Mouse (Mus musculus): ENCODE measurements around the gene Mthfr.
A peak's percentile ranks its signal among the peaks of the same experiment; 100 is the strongest.
"Not testable (repeated sequence)": the region's sequence is repeated elsewhere in the genome, so short reads cannot be mapped to it uniquely, and the experiment has no call there.

The Mthfr gene

DNA sequence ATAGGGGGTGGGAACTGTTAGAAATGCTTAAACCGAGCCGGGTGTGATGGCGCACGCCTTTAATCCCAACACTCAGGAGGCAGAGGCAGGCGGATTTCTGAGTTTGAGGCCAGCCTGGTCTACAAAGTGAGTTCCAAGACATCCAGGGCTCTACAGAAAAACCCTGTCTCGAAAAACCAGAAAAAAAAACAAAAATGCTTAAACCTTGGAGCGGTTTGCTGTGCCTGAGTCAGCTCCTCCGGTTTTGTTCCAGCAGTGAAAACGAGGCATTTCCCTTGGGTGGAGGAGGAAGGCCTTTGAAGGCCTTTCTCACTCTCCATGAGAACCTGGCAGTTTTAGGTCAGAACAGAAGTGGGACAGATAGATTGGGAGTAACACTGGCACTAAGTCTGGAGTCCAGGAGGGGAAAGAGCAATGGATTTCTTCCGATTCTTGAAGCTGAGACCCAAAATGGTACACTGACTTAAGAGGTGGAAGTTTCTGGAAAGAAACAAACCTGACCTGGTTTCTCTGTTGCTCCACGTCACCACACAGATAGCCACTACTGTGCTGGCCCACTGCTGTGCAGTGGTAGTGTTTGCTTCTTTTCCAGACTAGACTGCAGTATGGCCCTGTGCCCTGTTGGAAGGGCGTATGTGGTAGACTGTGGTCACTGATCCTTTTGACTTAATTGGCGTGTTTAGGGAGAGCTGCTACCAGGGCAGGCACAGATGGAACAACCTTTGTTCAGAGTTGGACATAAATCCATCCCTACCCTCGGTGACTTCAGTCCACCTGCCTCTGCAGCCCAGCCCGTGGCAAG is 1.4 kb downstream of the Mthfr start:
- DNase-seq (ENCODE audit: low spot score) = no peak

DNA sequence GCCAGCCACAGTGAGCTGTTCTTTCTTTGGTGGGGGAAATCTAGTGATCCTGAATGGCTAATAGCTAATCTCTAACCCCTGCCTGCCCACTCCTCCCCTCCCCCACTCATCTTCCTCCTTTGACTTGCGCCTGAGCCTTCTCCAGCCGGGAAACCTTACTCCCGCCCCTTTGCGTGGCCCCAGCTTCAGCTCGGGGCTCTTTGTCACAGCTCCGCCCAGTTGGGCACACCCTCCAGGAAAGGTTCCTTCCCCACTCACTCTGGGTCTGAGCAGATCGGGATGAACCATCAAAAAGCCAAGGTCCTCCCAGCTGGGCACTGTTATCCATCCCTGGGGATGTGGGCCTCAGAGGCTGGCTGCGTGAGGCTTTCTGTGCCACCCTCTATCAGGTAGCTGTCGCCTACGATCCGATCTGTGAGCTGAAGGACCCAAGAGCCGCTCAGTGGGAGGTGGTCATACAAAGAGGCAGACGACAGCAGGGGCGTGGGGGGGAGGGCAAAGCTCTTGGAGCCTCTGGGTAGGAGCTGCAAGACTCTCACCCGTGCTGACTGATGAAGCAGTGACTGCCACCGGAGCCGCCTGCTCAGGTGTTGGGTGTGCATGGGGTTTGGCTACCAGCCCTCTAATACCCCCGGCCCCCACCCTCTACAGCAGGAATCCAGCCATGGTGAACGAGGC is 2.2 kb downstream of the Mthfr start:
- DNase-seq (ENCODE audit: low spot score) = peak; percentile 91

DNA sequence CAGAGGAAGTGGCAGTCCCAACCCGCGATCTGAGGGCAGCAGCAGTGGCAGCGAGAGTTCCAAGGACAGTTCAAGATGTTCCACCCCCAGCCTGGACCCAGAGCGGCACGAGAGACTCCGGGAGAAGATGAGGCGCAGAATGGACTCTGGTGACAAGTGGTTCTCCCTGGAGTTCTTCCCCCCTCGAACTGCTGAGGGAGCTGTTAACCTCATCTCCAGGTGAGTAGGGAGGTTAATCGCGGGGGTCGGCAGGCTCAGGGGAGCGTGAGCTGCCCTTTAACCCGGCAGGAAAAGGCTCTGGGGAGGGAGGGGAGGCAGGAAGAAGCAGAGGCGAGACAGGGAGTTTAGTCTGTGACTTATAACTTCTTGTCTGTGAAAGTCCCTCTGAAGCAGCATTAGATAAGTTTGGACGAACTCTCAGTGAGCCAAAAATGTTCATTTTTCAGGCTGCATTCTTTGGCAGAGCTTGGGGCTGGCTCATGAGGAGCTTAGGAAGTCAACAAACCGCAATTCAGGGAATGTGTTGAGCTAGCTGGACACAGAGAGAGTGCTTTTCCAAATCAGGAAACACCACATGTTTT is 2.8 kb downstream of the Mthfr start:
- DNase-seq (ENCODE audit: low spot score) = peak; percentile 62

DNA sequence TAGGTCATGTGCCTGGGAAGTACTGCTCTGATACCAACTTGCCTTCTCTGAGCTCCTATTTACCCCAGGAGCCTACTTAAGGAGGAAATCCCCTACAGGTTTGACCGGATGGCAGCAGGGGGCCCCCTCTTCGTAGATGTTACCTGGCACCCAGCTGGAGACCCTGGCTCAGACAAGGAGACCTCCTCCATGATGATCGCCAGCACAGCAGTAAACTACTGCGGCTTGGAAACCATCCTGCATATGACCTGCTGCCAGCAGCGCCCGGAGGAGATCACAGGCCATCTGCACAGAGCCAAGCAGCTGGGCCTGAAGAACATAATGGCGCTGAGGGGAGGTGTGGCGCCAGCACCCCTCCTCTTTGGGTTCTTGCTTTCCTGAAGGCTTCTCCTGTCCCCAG is 4.5 kb downstream of the Mthfr start:
- DNase-seq (ENCODE audit: low spot score) = not testable (repeated sequence)

DNA sequence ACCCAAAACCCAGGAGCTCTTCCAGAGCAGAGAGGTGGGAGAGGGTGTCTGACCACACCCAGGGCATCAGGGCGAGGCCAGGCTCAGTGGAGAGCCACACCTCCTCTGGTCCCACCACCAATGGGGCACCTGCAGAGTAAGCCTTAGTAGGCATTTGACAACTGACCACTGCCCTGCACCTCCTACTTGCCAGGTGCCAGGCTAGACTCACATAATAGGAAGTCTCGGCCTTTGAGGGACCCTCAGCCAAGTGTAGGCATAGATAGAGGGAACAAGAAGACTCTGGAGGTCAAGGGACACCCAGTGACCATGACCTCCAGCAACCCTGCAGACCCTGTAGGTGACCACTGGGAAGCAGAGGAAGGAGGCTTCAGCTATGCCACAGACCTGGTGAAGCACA is 5.2 kb downstream of the Mthfr start:
- DNase-seq (ENCODE audit: low spot score) = no peak

DNA sequence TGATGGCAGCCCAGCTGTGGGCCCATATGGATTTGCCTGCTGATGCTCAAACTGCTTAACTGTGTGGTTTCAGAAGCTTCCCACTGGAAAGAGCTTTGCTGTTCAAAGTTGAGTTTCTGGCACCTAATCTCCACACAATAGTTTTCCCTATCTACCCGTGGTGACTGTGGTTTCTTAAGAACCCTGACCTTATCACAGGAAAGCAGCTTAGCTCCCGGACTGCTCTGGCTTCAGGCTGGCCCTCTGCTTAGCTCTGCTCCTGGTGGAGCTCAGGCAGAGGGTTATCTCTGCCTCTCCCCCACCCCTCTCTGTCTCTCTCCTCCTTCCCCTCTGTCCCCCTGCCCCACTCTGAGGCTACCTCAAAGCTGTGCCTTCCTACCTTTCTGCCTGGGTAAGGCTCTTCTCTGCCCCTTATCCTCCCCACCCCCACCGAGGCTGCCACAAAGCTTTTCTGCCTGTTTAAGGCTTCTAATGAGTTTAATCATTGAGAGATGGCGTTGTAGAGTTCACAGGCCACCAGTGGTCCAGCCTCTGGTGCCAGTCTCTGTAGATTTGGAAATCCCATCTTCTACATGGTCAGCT is 7.7 kb downstream of the Mthfr start:
- peak; percentile 43 for DNase-seq (ENCODE audit: low spot score)

DNA sequence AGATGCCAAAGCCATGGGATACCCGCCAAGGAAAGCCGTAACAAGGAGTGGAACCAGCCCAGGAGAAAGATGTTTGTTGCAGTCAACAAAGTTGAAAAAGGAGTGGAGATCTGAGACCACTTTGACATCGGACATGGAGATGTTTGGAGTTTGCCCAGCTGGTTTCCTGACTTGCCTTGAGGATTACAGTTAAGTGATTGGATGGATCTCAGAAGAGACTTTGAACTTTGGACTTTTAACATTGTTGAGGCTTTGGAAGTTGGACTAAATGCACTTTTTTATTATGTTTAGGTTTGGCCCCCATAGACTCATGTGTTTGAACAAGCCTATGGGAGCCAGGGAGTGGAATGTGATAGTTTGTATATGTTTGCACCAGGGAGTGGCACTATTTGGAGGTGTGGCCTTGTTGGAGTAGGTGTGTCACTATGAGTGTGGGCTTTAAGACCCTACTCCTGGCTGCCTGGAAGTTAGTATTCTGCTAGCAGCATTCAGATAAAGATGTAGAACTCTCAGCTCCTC is 11.6 kb downstream of the Mthfr start:
- peak; percentile 43 for DNase-seq (ENCODE audit: low spot score)

DNA sequence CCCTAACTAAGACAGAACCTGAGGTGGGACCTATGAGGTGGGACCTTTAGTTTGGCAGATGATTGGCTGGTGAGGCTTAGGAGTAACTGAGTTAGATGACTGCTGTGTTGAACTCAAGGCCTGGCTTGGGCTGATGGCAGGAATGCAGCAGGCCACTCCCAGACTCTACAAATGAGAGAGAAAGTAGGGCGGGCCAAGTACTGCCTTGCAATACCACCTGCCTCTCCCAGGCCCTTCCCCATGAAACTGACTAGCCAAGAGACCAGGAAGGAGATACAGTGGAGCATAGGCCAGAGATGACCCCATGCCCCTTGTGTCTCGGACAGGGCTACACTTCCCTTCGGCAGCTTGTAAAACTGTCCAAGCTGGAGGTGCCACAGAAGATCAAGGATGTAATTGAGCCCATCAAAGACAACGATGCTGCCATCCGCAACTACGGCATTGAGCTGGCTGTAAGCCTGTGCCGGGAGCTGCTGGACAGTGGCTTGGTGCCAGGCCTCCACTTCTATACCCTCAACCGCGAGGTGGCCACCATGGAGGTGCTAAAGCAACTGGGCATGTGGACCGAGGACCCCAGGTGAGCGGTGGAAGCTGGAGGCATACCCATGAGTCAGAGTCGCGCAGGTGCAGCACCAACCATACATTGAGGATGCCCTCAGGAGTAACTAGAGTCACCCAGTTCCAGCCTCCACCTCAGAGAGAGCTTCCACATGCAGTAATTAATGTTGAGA is 12.3 kb downstream of the Mthfr start:
- no peak for DNase-seq (ENCODE audit: low spot score)

DNA sequence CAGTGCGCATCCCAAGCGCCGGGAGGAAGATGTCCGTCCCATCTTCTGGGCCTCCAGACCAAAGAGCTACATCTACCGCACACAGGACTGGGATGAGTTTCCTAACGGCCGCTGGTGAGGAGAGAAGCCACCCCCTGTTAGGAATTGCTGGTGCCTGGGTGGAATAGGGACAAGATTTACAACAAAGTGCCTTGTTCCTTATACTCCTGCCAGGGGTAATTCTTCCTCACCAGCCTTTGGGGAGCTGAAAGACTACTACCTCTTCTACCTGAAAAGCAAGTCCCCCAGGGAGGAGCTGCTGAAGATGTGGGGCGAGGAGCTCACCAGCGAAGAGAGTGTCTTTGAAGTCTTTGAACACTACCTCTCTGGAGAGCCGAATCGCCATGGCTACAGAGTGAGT is 13.0 kb downstream of the Mthfr start:
- no peak for DNase-seq (ENCODE audit: low spot score)

DNA sequence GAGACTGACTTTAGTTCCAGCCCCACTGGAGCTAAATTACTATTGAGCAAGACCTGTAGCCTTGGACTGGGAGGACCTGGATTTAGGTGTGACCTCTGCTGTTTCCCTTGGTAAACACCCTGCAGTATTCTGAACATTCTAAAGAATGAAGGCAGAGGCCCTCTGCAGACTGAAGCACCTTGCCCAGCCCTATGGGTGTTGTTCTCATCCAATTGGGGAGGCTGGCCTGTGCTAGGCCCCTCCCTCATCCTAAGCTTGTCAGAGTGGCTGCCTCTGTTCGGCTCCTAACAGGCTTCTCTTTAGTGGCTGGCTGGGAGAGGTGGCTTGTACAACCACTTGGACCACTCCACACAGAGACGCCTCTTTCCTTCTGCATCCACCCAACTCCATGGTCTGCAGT is 14.1 kb downstream of the Mthfr start:
- DNase-seq (ENCODE audit: low spot score) = no peak

DNA sequence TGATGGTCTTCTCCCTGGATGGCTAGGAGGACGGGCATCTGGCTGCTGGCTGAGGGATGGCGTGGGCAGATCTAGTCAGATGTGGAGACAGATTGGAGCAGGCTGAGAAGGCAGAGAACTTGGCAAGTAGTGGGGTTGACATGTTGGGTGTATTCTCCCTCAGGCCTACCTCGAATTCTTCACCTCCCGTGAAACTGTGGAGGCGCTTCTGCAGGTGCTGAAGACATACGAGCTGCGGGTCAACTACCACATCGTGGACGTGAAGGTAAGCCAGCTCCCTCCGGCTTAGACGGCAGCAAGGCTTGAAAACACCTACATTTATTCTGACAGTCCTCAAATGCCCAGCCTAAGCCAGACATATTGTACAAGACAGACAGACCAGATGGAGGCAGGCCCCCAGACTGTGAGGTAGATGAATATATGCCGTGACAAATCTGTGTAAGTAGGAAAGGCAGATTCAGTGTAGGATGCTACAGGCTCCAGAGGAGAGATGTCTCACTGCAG is 14.6 kb downstream of the Mthfr start:
- no peak for DNase-seq (ENCODE audit: low spot score)

DNA sequence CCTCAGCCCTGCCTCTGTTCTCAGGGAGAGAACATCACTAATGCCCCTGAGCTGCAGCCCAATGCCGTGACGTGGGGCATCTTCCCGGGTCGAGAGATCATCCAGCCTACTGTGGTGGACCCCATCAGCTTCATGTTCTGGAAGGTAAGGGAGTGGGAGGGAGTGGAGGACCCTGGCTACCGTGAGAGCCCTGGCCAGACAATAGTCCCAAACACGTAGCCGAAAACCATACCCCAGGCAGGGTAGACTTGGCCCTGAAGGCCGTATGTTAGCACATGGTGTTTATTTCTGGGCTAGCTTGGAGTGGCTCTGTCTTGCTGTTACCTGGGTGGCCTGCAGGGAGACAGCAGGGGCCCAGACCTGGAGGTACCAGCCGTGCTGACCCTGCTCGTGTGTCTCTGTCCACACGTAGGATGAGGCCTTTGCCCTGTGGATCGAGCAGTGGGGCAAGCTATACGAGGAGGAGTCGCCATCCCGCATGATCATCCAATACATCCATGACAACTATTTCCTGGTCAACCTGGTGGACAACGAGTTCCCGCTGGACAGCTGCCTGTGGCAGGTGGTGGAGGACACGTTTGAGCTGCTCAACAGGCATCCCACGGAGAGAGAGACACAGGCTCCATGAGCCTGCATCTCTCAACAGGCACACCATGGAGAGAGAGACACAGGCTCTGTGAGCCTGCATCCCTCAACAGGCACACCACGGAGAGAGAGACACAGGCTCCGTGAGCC is 16.3 kb downstream of the Mthfr start:
- no peak for DNase-seq (ENCODE audit: low spot score)

DNA sequence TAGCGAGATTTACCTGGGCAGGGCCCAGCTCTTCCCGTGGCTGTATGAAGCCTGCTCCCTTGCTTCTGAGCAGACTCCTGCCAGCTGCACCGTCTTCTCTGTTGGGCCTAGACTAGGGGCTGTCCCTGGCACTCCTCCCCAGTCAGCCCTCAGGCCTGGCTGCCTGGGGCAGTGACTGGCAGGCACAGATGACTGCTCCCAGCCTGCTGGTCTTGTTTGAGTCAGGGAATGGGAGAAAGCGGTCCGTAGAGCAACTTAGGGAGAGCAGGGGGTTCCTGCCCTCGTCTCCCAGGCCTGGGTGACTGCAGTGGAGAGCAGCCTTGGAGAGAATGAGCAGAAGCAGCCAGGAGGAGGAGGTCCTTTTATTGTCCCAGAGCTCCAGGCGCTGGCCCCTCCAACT is 17.4 kb downstream of the Mthfr start:
- DNase-seq (ENCODE audit: low spot score) = no peak

DNA sequence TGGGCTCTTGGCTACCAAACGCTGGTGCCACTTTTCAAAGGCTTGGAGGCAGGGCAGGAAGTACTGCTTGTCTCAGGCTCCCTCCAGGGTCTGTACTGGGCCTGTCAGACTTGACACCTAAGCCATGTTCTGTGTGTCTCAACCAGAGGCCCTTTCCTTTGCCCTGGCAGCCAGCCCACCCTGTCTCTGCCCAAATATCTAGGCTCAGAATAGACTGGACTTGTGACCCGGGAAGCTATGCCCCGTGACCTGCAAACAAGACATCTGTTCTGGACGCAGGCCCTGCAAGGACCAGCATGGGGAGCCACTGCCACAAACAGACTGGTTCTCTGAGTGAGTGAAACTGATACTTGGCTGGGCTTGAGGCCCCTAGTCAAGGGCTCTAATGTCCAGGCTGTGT is 17.9 kb downstream of the Mthfr start:
- DNase-seq (ENCODE audit: low spot score) = no peak

DNA sequence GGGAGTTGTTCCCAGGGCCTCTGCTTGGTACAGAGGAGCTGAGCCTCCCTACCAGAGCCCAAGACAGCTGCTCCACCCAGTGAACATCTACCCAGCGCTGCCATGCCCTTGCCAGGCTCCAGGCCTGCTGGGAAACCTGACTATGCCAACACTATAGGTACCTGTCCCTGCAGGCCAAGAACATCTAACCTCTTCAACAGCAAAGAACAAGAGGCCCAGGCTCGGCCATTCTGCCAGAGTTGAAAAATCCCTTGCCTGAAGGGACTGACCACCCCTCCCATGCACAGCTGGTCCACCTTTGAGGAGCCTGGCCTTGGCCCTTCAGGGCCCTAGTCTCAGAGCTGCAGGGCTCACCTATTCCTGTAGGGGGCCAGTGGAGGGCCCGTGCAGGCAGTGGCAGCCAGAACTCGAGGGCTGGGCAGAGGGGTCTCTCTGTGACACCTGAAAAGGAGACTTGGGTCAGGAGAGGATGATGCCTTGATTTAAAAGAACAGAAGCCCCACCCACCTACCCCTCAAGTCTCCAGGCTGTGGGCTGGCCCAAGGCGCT is 18.9 kb downstream of the Mthfr start:
- no peak for DNase-seq (ENCODE audit: low spot score)

DNA sequence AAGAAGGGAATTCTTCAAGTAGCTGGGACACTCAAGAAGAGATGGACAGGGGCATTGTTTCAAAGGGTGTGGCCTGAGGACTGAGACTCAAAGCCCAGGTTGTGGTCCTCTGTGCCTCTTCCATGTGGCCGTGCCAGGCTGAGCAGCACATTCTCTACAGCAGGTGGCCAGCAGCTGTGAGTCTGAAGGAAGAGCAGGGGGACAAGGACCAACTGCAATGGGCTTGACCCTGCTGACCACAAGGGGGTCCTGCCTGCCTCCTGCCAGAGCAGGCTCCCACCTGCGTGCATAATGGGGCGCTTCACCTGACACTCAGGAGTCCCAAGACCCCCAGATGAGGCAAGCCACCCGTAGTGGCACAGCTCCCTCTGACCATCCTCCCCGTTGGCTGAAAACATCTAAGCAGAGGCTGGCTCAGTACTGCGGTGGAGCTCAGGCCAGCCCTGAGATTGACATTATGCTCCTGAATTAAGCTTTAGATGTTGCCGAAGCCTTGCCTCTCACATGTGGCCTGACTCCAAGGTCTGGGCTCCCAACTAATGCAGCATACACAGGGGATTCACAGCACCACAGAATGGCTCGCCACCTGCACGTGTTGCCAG is 19.4 kb downstream of the Mthfr start:
- no peak for DNase-seq (ENCODE audit: low spot score)

DNA sequence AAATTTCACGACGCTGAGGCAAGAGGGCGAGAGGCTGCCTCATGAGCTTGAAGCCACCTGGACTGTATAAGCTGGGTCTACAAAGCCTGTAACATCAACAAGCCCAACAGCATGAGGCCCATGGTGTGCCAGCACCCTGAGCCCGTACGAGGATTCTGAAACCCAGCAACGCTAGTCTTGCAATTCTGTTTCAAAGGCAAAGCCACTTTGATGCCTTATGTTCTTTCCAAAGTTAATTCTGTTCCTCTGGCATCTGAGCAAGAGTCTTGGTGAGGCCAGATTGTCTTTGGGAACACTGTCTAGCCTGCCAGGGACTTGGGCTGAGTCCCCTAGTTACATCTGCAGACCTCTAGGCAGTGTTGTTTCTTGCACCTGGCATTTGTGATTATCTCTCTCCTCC is 20.1 kb downstream of the Mthfr start:
- no peak for DNase-seq (ENCODE audit: low spot score)

DNA sequence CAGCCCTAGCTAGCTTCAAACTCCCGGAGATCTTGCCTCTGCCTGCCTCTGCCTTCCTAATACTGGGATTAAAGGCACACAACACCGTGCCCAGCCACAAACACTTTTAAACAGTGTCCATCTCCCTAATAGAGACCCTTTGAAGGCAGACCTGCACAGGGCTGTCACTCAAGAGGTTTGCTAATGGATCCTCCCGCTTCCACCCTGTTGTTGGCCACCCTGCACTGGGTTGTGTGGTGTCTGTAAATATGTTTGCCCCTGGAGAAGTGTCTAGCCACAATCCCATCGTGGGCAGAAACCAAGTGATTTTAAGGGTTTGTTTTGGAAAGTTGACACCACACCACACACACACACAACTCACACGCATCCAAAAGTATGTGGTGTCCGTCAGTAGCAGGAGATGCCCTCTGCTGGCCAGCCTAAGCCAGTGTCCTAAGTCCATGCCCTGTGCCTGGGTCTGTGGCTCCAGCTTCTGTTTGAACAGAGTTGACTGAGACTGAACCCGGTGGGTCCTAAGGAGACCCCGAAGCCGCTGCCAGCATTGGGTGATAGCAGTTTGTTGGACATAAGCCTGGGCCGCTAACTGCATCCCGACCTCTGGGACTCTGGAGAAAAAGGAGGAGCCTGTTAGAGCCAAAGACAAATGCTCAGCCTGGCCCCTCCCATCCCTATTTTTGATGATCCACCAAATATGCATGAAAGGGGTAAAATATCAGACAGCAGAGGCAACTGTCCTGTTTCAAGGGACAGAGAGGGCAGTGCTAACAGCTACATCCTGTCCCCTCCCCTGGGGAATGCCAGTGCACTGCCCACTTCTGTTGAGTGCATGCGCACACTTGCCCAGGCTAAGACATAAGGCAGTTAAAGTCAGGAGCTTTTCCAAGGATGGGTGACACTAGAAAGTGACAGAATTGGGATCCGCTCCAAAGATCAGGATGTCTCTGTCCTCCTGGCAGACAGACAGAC is 21.5 kb downstream of the Mthfr start:
- DNase-seq (ENCODE audit: low spot score) = no peak

DNA sequence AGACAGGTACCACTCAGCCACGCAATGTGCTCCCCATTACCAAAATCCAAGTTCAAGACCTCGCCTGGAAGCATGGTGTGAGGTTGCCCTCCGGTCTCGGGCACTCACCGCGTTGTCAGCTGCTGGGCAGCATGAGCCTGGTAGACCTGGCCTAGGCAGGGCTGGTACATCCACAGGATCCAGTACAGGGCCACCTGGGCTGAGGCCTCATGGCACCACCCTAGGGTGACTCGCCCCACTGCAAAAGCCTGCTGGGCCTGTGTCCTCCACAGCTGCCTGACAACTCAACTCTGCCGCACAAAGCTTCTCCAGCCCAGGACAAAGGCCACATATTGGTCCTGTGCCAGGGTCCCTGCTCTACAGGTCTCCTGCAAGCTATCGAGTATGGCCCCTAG is 22.2 kb downstream of the Mthfr start:
- no peak for DNase-seq (ENCODE audit: low spot score)

All from yolk sac, embryonic 10.5 days (tissue).